30 mouse cellular contexts compared by ENCODE assay signal in genomic region chr1:110775391-110775790, GRCm38 (mm10).
"Had no signal": no experiment of that assay in that cellular context is flagged by ENCODE, and none has a peak within 500 bp of the region (broad histone marks: within the 10 kb centered on the region; RNA-seq: fewer than 3 reads in every experiment).

No protein-coding gene starts in this region.

- H3K4me1 ChIP-seq: heart, embryonic 10.5 days; heart, embryonic 12.5 days; heart, embryonic 13.5 days; heart, embryonic 15.5 days; hindbrain, embryonic 10.5 days; hindbrain, embryonic 12.5 days; hindbrain, embryonic 13.5 days; hindbrain, embryonic 15.5 days; intestine, embryonic 15.5 days; kidney, embryonic 15.5 days had no signal

- H3K36me3 ChIP-seq: heart, embryonic 10.5 days; heart, embryonic 12.5 days; heart, embryonic 13.5 days; heart, embryonic 15.5 days; hindbrain, embryonic 10.5 days; hindbrain, embryonic 12.5 days; hindbrain, embryonic 13.5 days; hindbrain, embryonic 15.5 days; intestine, embryonic 15.5 days; kidney, embryonic 15.5 days had no signal

- DNase-seq: heart, postnatal 10 days; heart, postnatal 14 days; heart, postnatal 36 days; kidney, adult 11 months; kidney, adult 18-20 months; kidney, adult 2 months; kidney, adult 8-10 months; kidney, adult 9 months; kidney, postnatal 10 days; kidney, postnatal 14 days; kidney, postnatal 25 days; kidney, postnatal 36 days; kidney, postnatal 4 days; layer of hippocampus, adult 9-11 months; layer of hippocampus, postnatal 36 days had no signal

- H3K9me3 ChIP-seq: heart, embryonic 10.5 days; heart, embryonic 12.5 days; heart, embryonic 13.5 days; heart, embryonic 15.5 days; hindbrain, embryonic 10.5 days; hindbrain, embryonic 12.5 days; hindbrain, embryonic 13.5 days; hindbrain, embryonic 15.5 days; intestine, embryonic 15.5 days; kidney, embryonic 15.5 days had no signal

- H3K9ac ChIP-seq: heart, embryonic 12.5 days; heart, embryonic 13.5 days; heart, embryonic 15.5 days; hindbrain, embryonic 12.5 days; hindbrain, embryonic 13.5 days; hindbrain, embryonic 14.5 days; hindbrain, embryonic 15.5 days; intestine, embryonic 15.5 days; kidney, embryonic 15.5 days had no signal

- H3K4me3 ChIP-seq: heart, embryonic 10.5 days; heart, embryonic 12.5 days; heart, embryonic 13.5 days; heart, embryonic 15.5 days; hindbrain, embryonic 10.5 days; hindbrain, embryonic 12.5 days; hindbrain, embryonic 13.5 days; hindbrain, embryonic 15.5 days; intestine, embryonic 15.5 days; kidney, embryonic 15.5 days; layer of hippocampus, adult 2 months; left cerebral cortex, adult 2 months had no signal

- H3K27ac ChIP-seq: heart, embryonic 10.5 days; heart, embryonic 13.5 days; heart, embryonic 15.5 days; hindbrain, embryonic 10.5 days; hindbrain, embryonic 12.5 days; hindbrain, embryonic 13.5 days; hindbrain, embryonic 14.5 days; hindbrain, embryonic 15.5 days; hindbrain, postnatal 0 days; intestine, embryonic 15.5 days; kidney, embryonic 15.5 days; kidney, postnatal 0 days; layer of hippocampus, adult 2 months; left cerebral cortex, adult 2 months had no signal
